Mouse (Mus musculus): ENCODE measurements around the gene Efnb3. TPM values are rescaled to one million over a fixed set of nuclear protein-coding genes. Genes with fewer than 3 reads are reported as not detected.
"Not testable (repeated sequence)": the region's sequence is repeated elsewhere in the genome, so short reads cannot be mapped to it uniquely, and the experiment has no call there.

The Efnb3 gene
- total and polyA plus RNA-seq, 3 experiments: 0.56 to 2.8 (median 1.1) TPM

- Histone ChIP-seq H3K27ac (ENCODE audit: insufficient read depth, low read depth) (no peak overlapping the region), H3K9ac (ENCODE audit: insufficient read depth, low read depth) (no peak overlapping the region), H3K4me1 (ENCODE audit: control insufficient read depth in 1 of 2, insufficient read depth in 2 of 2) (no peaks in the 10 kb centered on the region), H3K4me3 (replicated peaks in 1 of 3; ENCODE audit: low read depth in 2 of 3, low read length in 2 of 3, poor library complexity in 1 of 3) (no peak overlapping the region), H3K79me2 (replicated peaks; ENCODE audit: control insufficient read depth, extremely low read depth, insufficient read depth, poor library complexity, severe bottlenecking) (no peaks in the 10 kb centered on the region), H3K9me3 (replicated peaks; ENCODE audit: low read length) (no peaks in the 10 kb centered on the region), H3K36me3 (replicated peaks in 1 of 2; ENCODE audit: control insufficient read depth in 1 of 2, insufficient read depth in 1 of 2, low read length in 1 of 2) (no peaks in the 10 kb centered on the region), H3K4me2 (ENCODE audit: insufficient read depth, low read depth, poor library complexity, severe bottlenecking) (no peak overlapping the region), H3K27me3 (replicated peaks) (peaks cover 22% of the 10 kb centered on the region)
- dilution Hi-C loops (cut with MboI; ENCODE audit: extremely low pct_ligation_motif_present, extremely low pct_unique_long_range_greater_than_20kb, low sequenced_read_pairs): no loop called here
- TF ChIP-seq TCF12 (IDR thresholded peaks at IDR 0.05; ENCODE audit: low read depth, low read length) (no peak), CTCF (conservative IDR thresholded peaks at IDR 0.05 in 1 of 2, IDR thresholded peaks at IDR 0.05 in 1 of 2; ENCODE audit: low read depth in 2 of 2, low read length in 2 of 2) (peak in 1 of 2 experiments; percentile 51; a peak in 2 of 4 replicates)
- in situ Hi-C loops (cut with MboI; ENCODE audit: low pct_ligation_motif_present, low pct_unique_long_range_greater_than_20kb, low sequenced_read_pairs): no loop called here
- no peak for DNase-seq (ENCODE audit: extremely low read depth)
Observed at GRCm38 (mm10) chr11:69532480-69533150, 27.4 kb downstream of the Efnb3 start.

DNA sequence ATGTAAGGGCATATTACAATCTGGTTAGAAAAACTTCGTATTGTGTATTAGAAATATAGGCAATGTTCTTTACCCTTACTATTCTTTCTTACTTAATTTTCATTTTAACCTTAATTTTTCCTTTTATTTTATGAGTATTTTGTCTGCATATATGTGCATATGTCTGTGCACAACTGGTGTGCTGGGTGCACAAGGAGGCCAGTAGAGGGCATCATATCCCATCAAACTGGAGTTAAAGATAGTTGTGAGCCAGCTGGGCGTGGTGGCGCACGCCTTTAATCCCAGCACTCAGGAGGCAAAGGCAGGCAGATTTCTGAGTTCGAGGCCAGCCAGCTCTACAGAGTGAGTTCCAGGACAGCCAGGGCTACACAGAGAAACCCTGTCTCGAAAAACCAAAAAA, 29.2 kb downstream of the Efnb3 start:
- H3K4me3 ChIP-seq (replicated peaks in 1 of 3; ENCODE audit: low read depth in 2 of 3, low read length in 2 of 3, poor library complexity in 1 of 3); H3K9me3 ChIP-seq (replicated peaks; ENCODE audit: low read length); H3K4me1 ChIP-seq (ENCODE audit: control insufficient read depth in 1 of 2, insufficient read depth in 2 of 2); H3K4me2 ChIP-seq (ENCODE audit: insufficient read depth, low read depth, poor library complexity, severe bottlenecking); H3K9ac ChIP-seq (ENCODE audit: insufficient read depth, low read depth); H3K79me2 ChIP-seq (replicated peaks; ENCODE audit: control insufficient read depth, extremely low read depth, insufficient read depth, poor library complexity, severe bottlenecking); DNase-seq (ENCODE audit: extremely low read depth); dilution Hi-C loops (cut with MboI; ENCODE audit: extremely low pct_ligation_motif_present, extremely low pct_unique_long_range_greater_than_20kb, low sequenced_read_pairs); H3K36me3 ChIP-seq (replicated peaks in 1 of 2; ENCODE audit: control insufficient read depth in 1 of 2, insufficient read depth in 1 of 2, low read length in 1 of 2); in situ Hi-C loops (cut with MboI; ENCODE audit: low pct_ligation_motif_present, low pct_unique_long_range_greater_than_20kb, low sequenced_read_pairs); H3K27ac ChIP-seq (ENCODE audit: insufficient read depth, low read depth): not testable (repeated sequence)
- H3K27me3 ChIP-seq (replicated peaks): peaks cover 29% of the 10 kb centered on the region
- TF ChIP-seq CTCF (conservative IDR thresholded peaks at IDR 0.05 in 1 of 2, IDR thresholded peaks at IDR 0.05 in 1 of 2; ENCODE audit: low read depth in 2 of 2, low read length in 2 of 2): peak in 1 of 2 experiments; percentile 59; a peak in 2 of 4 replicates
- TF ChIP-seq RAD21 (IDR thresholded peaks at IDR 0.05; ENCODE audit: low read depth, low read length): peak; percentile 32

GRCm38 (mm10) chr11:69530281-69530680, 29.7 kb downstream of the Efnb3 start:
- dilution Hi-C loops (cut with MboI; ENCODE audit: extremely low pct_ligation_motif_present, extremely low pct_unique_long_range_greater_than_20kb, low sequenced_read_pairs); H3K36me3 ChIP-seq (replicated peaks in 1 of 2; ENCODE audit: control insufficient read depth in 1 of 2, insufficient read depth in 1 of 2, low read length in 1 of 2); H3K79me2 ChIP-seq (replicated peaks; ENCODE audit: control insufficient read depth, extremely low read depth, insufficient read depth, poor library complexity, severe bottlenecking); H3K9me3 ChIP-seq (replicated peaks; ENCODE audit: low read length); H3K9ac ChIP-seq (ENCODE audit: insufficient read depth, low read depth); H3K4me3 ChIP-seq (replicated peaks in 1 of 3; ENCODE audit: low read depth in 2 of 3, low read length in 2 of 3, poor library complexity in 1 of 3); H3K27ac ChIP-seq (ENCODE audit: insufficient read depth, low read depth); H3K4me1 ChIP-seq (ENCODE audit: control insufficient read depth in 1 of 2, insufficient read depth in 2 of 2); DNase-seq (ENCODE audit: extremely low read depth); H3K4me2 ChIP-seq (ENCODE audit: insufficient read depth, low read depth, poor library complexity, severe bottlenecking); in situ Hi-C loops (cut with MboI; ENCODE audit: low pct_ligation_motif_present, low pct_unique_long_range_greater_than_20kb, low sequenced_read_pairs): not testable (repeated sequence)
- peak; percentile 77; the same call in 1 of the 2 replicates for TF ChIP-seq ZNF384 (IDR thresholded peaks at IDR 0.05; ENCODE audit: low read depth, low read length)
- peaks cover 27% of the 10 kb centered on the region for H3K27me3 ChIP-seq (replicated peaks)

DNA sequence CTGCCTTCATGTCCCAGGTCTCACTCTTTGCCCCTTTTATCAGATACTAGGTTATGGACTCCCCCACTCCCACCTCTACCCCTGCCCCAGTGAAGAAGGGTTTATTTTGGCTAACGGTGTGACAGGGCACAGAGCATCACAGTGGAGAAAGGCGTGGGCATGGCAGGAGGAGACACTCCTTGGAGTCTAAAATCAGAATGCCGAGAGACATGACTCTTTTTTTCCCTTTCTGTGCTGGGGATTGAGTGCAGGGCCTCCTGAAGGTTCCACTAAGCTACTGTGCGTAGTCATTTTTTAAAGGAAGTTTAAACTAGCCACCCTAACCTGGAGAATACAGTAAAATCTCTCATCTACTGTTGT, 32.0 kb downstream of the Efnb3 start:
- Histone ChIP-seq H3K4me2 (ENCODE audit: insufficient read depth, low read depth, poor library complexity, severe bottlenecking) (no peak overlapping the region), H3K4me3 (replicated peaks in 1 of 3; ENCODE audit: low read depth in 2 of 3, low read length in 2 of 3, poor library complexity in 1 of 3) (no peak overlapping the region), H3K79me2 (replicated peaks; ENCODE audit: control insufficient read depth, extremely low read depth, insufficient read depth, poor library complexity, severe bottlenecking) (no peaks in the 10 kb centered on the region), H3K36me3 (replicated peaks in 1 of 2; ENCODE audit: control insufficient read depth in 1 of 2, insufficient read depth in 1 of 2, low read length in 1 of 2) (no peaks in the 10 kb centered on the region), H3K27me3 (replicated peaks) (peaks cover 36% of the 10 kb centered on the region), H3K4me1 (ENCODE audit: control insufficient read depth in 1 of 2, insufficient read depth in 2 of 2) (no peaks in the 10 kb centered on the region), H3K9me3 (replicated peaks; ENCODE audit: low read length) (no peaks in the 10 kb centered on the region), H3K9ac (ENCODE audit: insufficient read depth, low read depth) (no peak overlapping the region), H3K27ac (ENCODE audit: insufficient read depth, low read depth) (no peak overlapping the region)
- DNase-seq (ENCODE audit: extremely low read depth): no peak
- TF ChIP-seq GABPA (IDR thresholded peaks at IDR 0.05; ENCODE audit: insufficient replicate concordance, low read depth, low read length): no peak
- no peak for TF ChIP-seq MEF2A (IDR thresholded peaks at IDR 0.05; ENCODE audit: borderline replicate concordance, low read depth, low read length)
- no peak for TF ChIP-seq ZC3H11A (IDR thresholded peaks at IDR 0.05; ENCODE audit: low read depth, low read length)
- TF ChIP-seq MAX (IDR thresholded peaks at IDR 0.05; ENCODE audit: low read length): no peak
- no peak for TF ChIP-seq IRF4 (IDR thresholded peaks at IDR 0.05; ENCODE audit: low read depth, low read length)
- TF ChIP-seq RAD21 (IDR thresholded peaks at IDR 0.05; ENCODE audit: low read depth, low read length): no peak
- TF ChIP-seq ELF1 (IDR thresholded peaks at IDR 0.05; ENCODE audit: low read depth, low read length): no peak
- TF ChIP-seq MAZ (IDR thresholded peaks at IDR 0.05; ENCODE audit: low read depth, low read length): no peak
- TF ChIP-seq NRF1 (IDR thresholded peaks at IDR 0.05; ENCODE audit: low read depth, low read length): no peak
- TF ChIP-seq POLR2AphosphoS2 (IDR thresholded peaks at IDR 0.05; ENCODE audit: low read depth, low read length): no peak
- TF ChIP-seq CHD2 (IDR thresholded peaks at IDR 0.05; ENCODE audit: low read length): no peak
- no peak for TF ChIP-seq ZMIZ1 (IDR thresholded peaks at IDR 0.05; ENCODE audit: low read depth, low read length)
- TF ChIP-seq MYC (IDR thresholded peaks at IDR 0.05; ENCODE audit: low read depth, low read length): no peak
- no peak for TF ChIP-seq CTCF (conservative IDR thresholded peaks at IDR 0.05 in 1 of 2, IDR thresholded peaks at IDR 0.05 in 1 of 2; ENCODE audit: low read depth in 2 of 2, low read length in 2 of 2)
- TF ChIP-seq BHLHE40 (IDR thresholded peaks at IDR 0.05; ENCODE audit: low read depth, low read length): no peak
- TF ChIP-seq NELFE (IDR thresholded peaks at IDR 0.05; ENCODE audit: low read depth, low read length): no peak
- dilution Hi-C loops (cut with MboI; ENCODE audit: extremely low pct_ligation_motif_present, extremely low pct_unique_long_range_greater_than_20kb, low sequenced_read_pairs): no loop called here
- in situ Hi-C loops (cut with MboI; ENCODE audit: low pct_ligation_motif_present, low pct_unique_long_range_greater_than_20kb, low sequenced_read_pairs): loop anchor here (10.0 kb wide), 1 partner anchor 123 kb away; no protein-coding TSS in a partner anchor
